ENCODE assay signal across 17 mouse cellular contexts in the genomic region with DNA sequence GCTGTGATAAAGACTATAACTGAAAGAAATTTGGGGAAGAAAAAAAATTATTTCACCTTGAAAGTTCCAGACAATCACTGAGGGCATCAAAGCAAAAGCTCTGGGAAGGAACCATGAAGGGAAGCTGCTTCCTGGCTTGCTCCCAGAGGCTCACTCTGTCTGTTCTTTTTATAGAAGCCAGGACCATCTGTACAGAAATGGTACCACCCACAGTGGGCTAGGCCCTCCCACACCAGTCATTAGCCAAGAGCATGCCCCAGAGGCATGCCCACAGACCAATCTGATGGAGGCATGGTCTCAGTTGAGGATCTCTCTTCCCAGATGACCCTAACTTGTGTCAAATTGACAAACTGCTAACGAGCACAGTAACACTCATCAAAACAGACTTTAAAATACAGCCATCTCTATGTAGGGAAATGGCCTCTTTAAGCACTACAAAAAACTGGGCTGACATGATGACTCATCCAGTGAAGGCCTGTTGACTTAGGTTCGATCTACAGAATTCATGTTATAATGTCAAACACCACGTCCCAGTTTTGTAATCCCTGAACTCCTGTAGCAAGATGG.
A peak's percentile ranks its signal among the peaks of the same experiment; 100 is the strongest.
DNase-seq lines count a peak whose midpoint lies in the region; ATAC-seq and TF ChIP-seq lines count a peak whose summit lies in the region.
"Had no signal": no experiment of that assay in that cellular context is flagged by ENCODE, and none has a peak within 500 bp of the region (broad histone marks: within the 10 kb centered on the region; RNA-seq: fewer than 3 reads in every experiment).

No protein-coding gene starts in this region.

- TF ChIP-seq CTCF in cerebellum, adult 2 months (IDR thresholded peaks at IDR 0.05; ENCODE audit: borderline replicate concordance, insufficient read depth, low read depth, low read length), result no peak
- TF ChIP-seq CTCF in cortical plate, adult 2 months (IDR thresholded peaks at IDR 0.05; ENCODE audit: extremely low read depth, insufficient read depth, low read length), result no peak

- ATAC-seq in frontal cortex, adult (ENCODE audit: low TSS enrichment), result peak; percentile 62
- ATAC-seq: forebrain, embryonic 16.5 days; intestine, embryonic 15.5 days had no signal

- H3K27me3 ChIP-seq in cerebellum, adult 2 months (ENCODE audit: control insufficient read depth, insufficient read depth, low read length), result no peaks in the 10 kb centered on the region
- H3K27me3 ChIP-seq: intestine, embryonic 15.5 days; limb, embryonic 13.5 days had no signal

- no peaks in the 10 kb centered on the region for H3K4me1 ChIP-seq in cerebellum, adult 2 months (ENCODE audit: control insufficient read depth, insufficient read depth, low read length)
- peaks cover 2% of the 10 kb centered on the region for H3K4me1 ChIP-seq in cortical plate, adult 2 months (ENCODE audit: control insufficient read depth, insufficient read depth, low read length)
- H3K4me1 ChIP-seq: intestine, embryonic 15.5 days; limb, embryonic 13.5 days had no signal

- WGBS in cerebellum, adult 2 months, result 64% methylated on average over 3 of the region's 3 CpGs

- no peak for TF ChIP-seq POLR2A in cerebellum, adult 2 months (IDR thresholded peaks at IDR 0.05; ENCODE audit: borderline replicate concordance, insufficient read depth, low read length)
- no peak for TF ChIP-seq POLR2A in cortical plate, adult 2 months (IDR thresholded peaks at IDR 0.05; ENCODE audit: extremely low read depth, insufficient read depth, low read length)

- H3K4me3 ChIP-seq in cerebellum, adult 2 months (replicated peaks; ENCODE audit: insufficient read depth, low read depth, low read length), result no peak overlapping the region
- H3K4me3 ChIP-seq in cortical plate, adult 2 months (ENCODE audit: insufficient read depth, low read length), result no peak overlapping the region
- H3K4me3 ChIP-seq: erythroblast, embryonic 14.5 days; intestine, embryonic 15.5 days; limb, embryonic 13.5 days had no signal

- no peak for DNase-seq in frontal cortex, postnatal 14 days (ENCODE audit: low spot score in 2 of 2)
- peak; percentile 29 to 50 for DNase-seq in cerebellum, adult 2 months
- peak; percentile 21 for DNase-seq in right cerebral cortex, postnatal 25 days
- no peak for DNase-seq in urinary bladder, postnatal 36 days (ENCODE audit: low spot score in 2 of 2)
- DNase-seq in embryo, embryonic 9.5 days (ENCODE audit: extremely low spot score), result no peak
- DNase-seq: adrenal gland, postnatal 36 days; B cell, adult 2 months; kidney, postnatal 4 days; thymus, postnatal 36 days had no signal

- no peak overlapping the region for H3K27ac ChIP-seq in cerebellum, adult 2 months (ENCODE audit: insufficient read depth, low read length)
- H3K27ac ChIP-seq in cortical plate, adult 2 months (ENCODE audit: insufficient read depth, low read length), result peak overlapping the region; percentile 59; the same call in 1 of the 2 replicates
- H3K27ac ChIP-seq: hindbrain, embryonic 14.5 days; intestine, embryonic 15.5 days; limb, embryonic 13.5 days; liver, embryonic 14.5 days had no signal

Comparison
In these comparisons a context has a peak if more than half of its experiments do, and no peak if none do; other contexts are left out.
1. DNase-seq: peak in cerebellum, adult 2 months (2 of 2) and right cerebral cortex, postnatal 25 days (single experiment); none in frontal cortex, postnatal 14 days (0 of 2), urinary bladder, postnatal 36 days (0 of 2) and embryo, embryonic 9.5 days (single experiment).